17 mouse cellular contexts compared by ENCODE assay signal in genomic region chr2:167622352-167622751, GRCm38 (mm10). TPM values are rescaled to one million over a fixed set of nuclear protein-coding genes. Genes with fewer than 3 reads are reported as not detected.
DNase-seq lines count a peak whose midpoint lies in the region; ATAC-seq and TF ChIP-seq lines count a peak whose summit lies in the region.
"Had no signal": no experiment of that assay in that cellular context is flagged by ENCODE, and none has a peak within 500 bp of the region (broad histone marks: within the 10 kb centered on the region; RNA-seq: fewer than 3 reads in every experiment).

No protein-coding gene starts in this region.

- no peaks in the 10 kb centered on the region for H3K27me3 ChIP-seq in intestine, postnatal 0 days (replicated peaks; ENCODE audit: control insufficient read depth, insufficient read depth, low read length)
- no peaks in the 10 kb centered on the region for H3K27me3 ChIP-seq in intestine, embryonic 16.5 days (replicated peaks; ENCODE audit: control insufficient read depth, insufficient read depth, low read length)
- H3K27me3 ChIP-seq in cerebellum, adult 2 months (ENCODE audit: control insufficient read depth, insufficient read depth, low read length) = no peaks in the 10 kb centered on the region
- H3K27me3 ChIP-seq: embryonic facial prominence, embryonic 12.5 days; hindbrain, embryonic 15.5 days; limb, embryonic 13.5 days; neural tube, embryonic 15.5 days; stomach, embryonic 15.5 days had no signal

- peaks cover 8% of the 10 kb centered on the region for H3K36me3 ChIP-seq in intestine, postnatal 0 days (ENCODE audit: control insufficient read depth, insufficient read depth)
- 0 out of 2 replicates have a peak, but pooled peaks cover under 1% of the 10 kb centered on the region for H3K36me3 ChIP-seq in intestine, embryonic 16.5 days (ENCODE audit: control insufficient read depth, insufficient read depth, low read length)

- H3K9ac ChIP-seq in intestine, postnatal 0 days (ENCODE audit: low read depth, low read length) = no peak overlapping the region
- no peak overlapping the region for H3K9ac ChIP-seq in intestine, embryonic 16.5 days (ENCODE audit: low read depth, low read length)
- H3K9ac ChIP-seq: embryonic facial prominence, embryonic 12.5 days; hindbrain, embryonic 15.5 days; limb, embryonic 13.5 days; neural tube, embryonic 15.5 days; stomach, embryonic 15.5 days had no signal

- TF ChIP-seq POLR2A in cerebellum, adult 2 months (IDR thresholded peaks at IDR 0.05; ENCODE audit: borderline replicate concordance, insufficient read depth, low read length) = no peak

- H3K4me2 ChIP-seq in intestine, postnatal 0 days (replicated peaks; ENCODE audit: low read depth) = no peak overlapping the region
- H3K4me2 ChIP-seq in intestine, embryonic 16.5 days (ENCODE audit: low read depth, low read length) = no peak overlapping the region
- H3K4me2 ChIP-seq: embryonic facial prominence, embryonic 12.5 days; hindbrain, embryonic 15.5 days; limb, embryonic 13.5 days; neural tube, embryonic 15.5 days; stomach, embryonic 15.5 days had no signal

- peaks cover 7% of the 10 kb centered on the region; the same call in 1 of the 2 replicates for H3K4me1 ChIP-seq in intestine, postnatal 0 days (replicated peaks; ENCODE audit: control insufficient read depth, insufficient read depth, low read length)
- H3K4me1 ChIP-seq in intestine, embryonic 16.5 days (ENCODE audit: control insufficient read depth, insufficient read depth, low read length) = peaks cover 18% of the 10 kb centered on the region; the same call in 1 of the 2 replicates
- peaks cover 51% of the 10 kb centered on the region for H3K4me1 ChIP-seq in cerebellum, adult 2 months (ENCODE audit: control insufficient read depth, insufficient read depth, low read length)
- H3K4me1 ChIP-seq: limb, embryonic 13.5 days had no signal

- ATAC-seq in intestine, postnatal 0 days = no peak; the same call in 1 of the 2 replicates
- no peak for ATAC-seq in intestine, embryonic 16.5 days

- WGBS in intestine, postnatal 0 days = 72% methylated on average over 13 of the region's 13 CpGs
- 76% methylated on average over 13 of the region's 13 CpGs for WGBS in intestine, embryonic 16.5 days
- 9% methylated on average over 13 of the region's 13 CpGs for WGBS in cerebellum, adult 2 months

- intact Hi-C loops in left cerebral cortex, postnatal 25 days (cut with DNase I) = no loop called here

- peak; percentile 54 for DNase-seq in cerebellum, adult 11-12 months
- DNase-seq in cerebellum, postnatal 10 days = no peak
- DNase-seq in cerebellum, adult 2 months = peak; percentile 49 to 55
- peak; percentile 54 to 83 for DNase-seq in kidney, postnatal 25 days
- DNase-seq in adrenal gland, adult 8-10 months = no peak
- no peak for DNase-seq in left cerebral cortex, postnatal 25 days (ENCODE audit: low spot score in 2 of 2)
- DNase-seq: gastrocnemius, postnatal 10 days; right cerebral cortex, postnatal 14 days; thymus, postnatal 36 days had no signal

- no peak for TF ChIP-seq CTCF in intestine, postnatal 0 days (IDR thresholded peaks at IDR 0.05; ENCODE audit: low read depth)
- TF ChIP-seq CTCF in cerebellum, adult 2 months (IDR thresholded peaks at IDR 0.05; ENCODE audit: borderline replicate concordance, insufficient read depth, low read depth, low read length) = no peak

- no peak overlapping the region for H3K4me3 ChIP-seq in intestine, postnatal 0 days (ENCODE audit: low read depth, low read length)
- no peak overlapping the region for H3K4me3 ChIP-seq in intestine, embryonic 16.5 days (ENCODE audit: low read length)
- H3K4me3 ChIP-seq in cerebellum, adult 2 months (replicated peaks; ENCODE audit: insufficient read depth, low read depth, low read length) = no peak overlapping the region
- H3K4me3 ChIP-seq: embryonic facial prominence, embryonic 12.5 days; hindbrain, embryonic 15.5 days; limb, embryonic 13.5 days; neural tube, embryonic 15.5 days; stomach, embryonic 15.5 days had no signal

- H3K9me3 ChIP-seq in intestine, postnatal 0 days (ENCODE audit: control insufficient read depth) = no peaks in the 10 kb centered on the region
- no peaks in the 10 kb centered on the region for H3K9me3 ChIP-seq in intestine, embryonic 16.5 days (ENCODE audit: control insufficient read depth, low read length)
- H3K9me3 ChIP-seq: embryonic facial prominence, embryonic 12.5 days; G1E; hindbrain, embryonic 15.5 days; limb, embryonic 13.5 days; neural tube, embryonic 15.5 days; stomach, embryonic 15.5 days had no signal

- H3K27ac ChIP-seq in intestine, postnatal 0 days (ENCODE audit: low read depth, low read length) = peak overlapping the region; percentile 35; the same call in 1 of the 2 replicates
- H3K27ac ChIP-seq in intestine, embryonic 16.5 days (ENCODE audit: low read length) = no peak overlapping the region
- 0 out of 2 replicates have a peak overlapping the region, but pooled peaks have one; percentile 10 for H3K27ac ChIP-seq in cerebellum, adult 2 months (ENCODE audit: insufficient read depth, low read length)
- H3K27ac ChIP-seq: embryonic facial prominence, embryonic 12.5 days; hindbrain, embryonic 15.5 days; limb, embryonic 13.5 days; neural tube, embryonic 15.5 days; stomach, embryonic 15.5 days had no signal

RNA-seq across cellular contexts. Expression of gene Ube2v1, which starts 9.5 kb away (rescaled TPM):
- polyA plus RNA-seq in intestine, postnatal 0 days (2015; fragmentation: Nextera tagmentation; extraction: Ambion mirVana) = 173 and 174 TPM in 2 replicates
- polyA plus RNA-seq in intestine, embryonic 16.5 days (2015; fragmentation: Nextera tagmentation; extraction: Ambion mirVana) = 273 and 293 TPM in 2 replicates
- 195 and 219 TPM in 2 replicates for polyA plus RNA-seq in cerebellum, adult 2 months (2012; rRNA removed)
- 100 to 1,000 TPM; 175 to 197 (median 191) TPM for total RNA-seq in adrenal gland, adult 8-10 months (2022)
- 100 to 1,000 TPM; 254 to 264 TPM for total RNA-seq in left cerebral cortex, postnatal 25 days (2021)

RNA-seq across cellular contexts. Expression of gene Gm20431, which starts 38.9 kb away (rescaled TPM):
- polyA plus RNA-seq in intestine, postnatal 0 days (2015; fragmentation: Nextera tagmentation; extraction: Ambion mirVana) = 8.8 and 10.0 TPM in 2 replicates
- 2.0 and 3.2 TPM in 2 replicates for polyA plus RNA-seq in intestine, embryonic 16.5 days (2015; fragmentation: Nextera tagmentation; extraction: Ambion mirVana)
- polyA plus RNA-seq in cerebellum, adult 2 months (2012; rRNA removed) = 12.2 and 15.1 TPM in 2 replicates
- total RNA-seq in adrenal gland, adult 8-10 months (2022) = 10 to 100 TPM; 19.9 to 23.9 (median 22.1) TPM
- total RNA-seq in left cerebral cortex, postnatal 25 days (2021) = 10 to 100 TPM; 43.9 to 47.8 TPM
- polyA plus RNA-seq: G1E had no signal

Comparison
In these comparisons a context has a peak if more than half of its experiments do, and no peak if none do; other contexts are left out.
1. DNase-seq: peak in cerebellum, adult 11-12 months (single experiment), cerebellum, adult 2 months (2 of 2) and kidney, postnatal 25 days (2 of 2); none in cerebellum, postnatal 10 days (0 of 2), adrenal gland, adult 8-10 months (single experiment) and left cerebral cortex, postnatal 25 days (0 of 2).